Mouse (Mus musculus): ENCODE results near the gene Crabp2. TPM values are rescaled to one million over a fixed set of nuclear protein-coding genes. Genes with fewer than 3 reads are reported as not detected.
A peak's percentile ranks its signal among the peaks of the same experiment; 100 is the strongest.

Crabp2 gene
- polyA plus RNA-seq, 1 experiment from 2014 or later, result 44.3 TPM

GRCm38 (mm10) chr3:87995331-87995730, 46.9 kb downstream of the Crabp2 start:
- 34% methylated on average over 11 of the region's 11 CpGs for WGBS

GRCm38 (mm10) chr3:87996401-87996800, 47.9 kb downstream of the Crabp2 start:
- peak overlapping the region; percentile 33; the same call in 1 of the 2 replicates for H3K4me3 ChIP-seq (ENCODE audit: low read depth, low read length)
- ATAC-seq (ENCODE audit: low FRiP score, low TSS enrichment) (no peak), DNase-seq (ENCODE audit: low spot score) (no peak)
- H3K27me3 ChIP-seq (ENCODE audit: control insufficient read depth, insufficient read depth, low read length), result peaks cover 18% of the 10 kb centered on the region; the same call in 1 of the 2 replicates
- WGBS, result 4% methylated on average over 15 of the region's 15 CpGs
- no peaks in the 10 kb centered on the region for H3K4me1 ChIP-seq (replicated peaks; ENCODE audit: control insufficient read depth, insufficient read depth)
- no peak overlapping the region for H3K9ac ChIP-seq (ENCODE audit: low read length)
- no peaks in the 10 kb centered on the region for H3K36me3 ChIP-seq (ENCODE audit: control insufficient read depth, insufficient read depth, low read length)
- no peak overlapping the region for H3K27ac ChIP-seq (replicated peaks)
- no peaks in the 10 kb centered on the region for H3K9me3 ChIP-seq (ENCODE audit: control insufficient read depth, low read length)
- no peak for TF ChIP-seq CTCF (IDR thresholded peaks at IDR 0.05; ENCODE audit: low read depth)
- no peak for TF ChIP-seq EP300 (optimal IDR thresholded peaks at IDR 0.05)
- no peak overlapping the region for H3K4me2 ChIP-seq (replicated peaks; ENCODE audit: low read depth)

More at GRCm38 (mm10) chr3:87995331-87995730, 46.9 kb downstream of the Crabp2 start:
- H3K4me2 ChIP-seq (replicated peaks; ENCODE audit: low read depth), result no peak overlapping the region
- no peak overlapping the region for H3K4me3 ChIP-seq (ENCODE audit: low read depth, low read length)
- peaks cover 14% of the 10 kb centered on the region; the same call in 1 of the 2 replicates for H3K27me3 ChIP-seq (ENCODE audit: control insufficient read depth, insufficient read depth, low read length)
- no peaks in the 10 kb centered on the region for H3K4me1 ChIP-seq (replicated peaks; ENCODE audit: control insufficient read depth, insufficient read depth)
- no peak for ATAC-seq (ENCODE audit: low FRiP score, low TSS enrichment)
- H3K9ac ChIP-seq (ENCODE audit: low read length), result no peak overlapping the region
- H3K36me3 ChIP-seq (ENCODE audit: control insufficient read depth, insufficient read depth, low read length), result no peaks in the 10 kb centered on the region
- no peak for DNase-seq (ENCODE audit: low spot score)
- H3K9me3 ChIP-seq (ENCODE audit: control insufficient read depth, low read length), result no peaks in the 10 kb centered on the region
- H3K27ac ChIP-seq (replicated peaks), result no peak overlapping the region
- TF ChIP-seq EP300 (optimal IDR thresholded peaks at IDR 0.05), result no peak

DNA sequence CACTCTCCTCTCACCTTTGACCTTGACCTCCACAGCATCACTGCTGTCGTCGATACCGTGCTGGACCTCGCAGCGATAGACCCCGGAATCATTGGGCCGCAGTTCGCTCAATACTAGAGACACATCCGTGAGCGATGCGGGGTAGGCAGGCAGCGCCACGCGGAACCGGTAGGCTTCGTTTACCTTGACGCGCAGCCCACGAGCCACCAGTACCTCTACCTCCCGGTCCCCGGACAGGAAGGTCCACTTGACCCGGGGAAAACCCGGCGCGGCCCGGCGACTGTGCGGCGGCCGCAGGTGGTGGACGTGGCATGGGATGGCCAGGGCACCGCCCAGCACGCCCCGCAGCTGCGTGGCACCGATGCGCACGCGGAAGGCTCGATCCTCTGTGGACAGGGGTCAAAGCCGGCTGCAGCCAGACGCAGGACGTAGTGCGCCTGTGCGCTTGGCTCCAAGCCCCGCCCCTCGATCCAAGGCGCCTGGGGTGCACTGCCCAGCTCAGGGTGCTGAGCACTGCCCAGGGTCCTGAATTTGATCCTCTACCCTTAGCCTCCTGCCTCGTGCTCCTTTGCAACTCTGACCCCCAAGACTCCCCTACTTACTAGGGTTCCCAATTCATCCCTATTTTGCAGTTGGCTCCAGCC, 48.6 kb downstream of the Crabp2 start:
- Histone ChIP-seq H3K4me3 (ENCODE audit: low read depth, low read length) (peak overlapping the region; percentile 33), H3K9me3 (ENCODE audit: control insufficient read depth, low read length) (no peaks in the 10 kb centered on the region), H3K27ac (replicated peaks) (no peak overlapping the region), H3K4me2 (replicated peaks; ENCODE audit: low read depth) (peak overlapping the region; percentile 52), H3K27me3 (ENCODE audit: control insufficient read depth, insufficient read depth, low read length) (peaks cover 18% of the 10 kb centered on the region; the same call in 1 of the 2 replicates), H3K4me1 (replicated peaks; ENCODE audit: control insufficient read depth, insufficient read depth) (no peaks in the 10 kb centered on the region), H3K36me3 (ENCODE audit: control insufficient read depth, insufficient read depth, low read length) (no peaks in the 10 kb centered on the region), H3K9ac (ENCODE audit: low read length) (no peak overlapping the region)
- DNase-seq (ENCODE audit: low spot score) (peak; percentile 54), ATAC-seq (ENCODE audit: low FRiP score, low TSS enrichment) (peak; percentile 56)
- TF ChIP-seq EP300 (optimal IDR thresholded peaks at IDR 0.05) (no peak), CTCF (IDR thresholded peaks at IDR 0.05; ENCODE audit: low read depth) (no peak)
- WGBS, result 2% methylated on average over 48 of the region's 49 CpGs

DNA sequence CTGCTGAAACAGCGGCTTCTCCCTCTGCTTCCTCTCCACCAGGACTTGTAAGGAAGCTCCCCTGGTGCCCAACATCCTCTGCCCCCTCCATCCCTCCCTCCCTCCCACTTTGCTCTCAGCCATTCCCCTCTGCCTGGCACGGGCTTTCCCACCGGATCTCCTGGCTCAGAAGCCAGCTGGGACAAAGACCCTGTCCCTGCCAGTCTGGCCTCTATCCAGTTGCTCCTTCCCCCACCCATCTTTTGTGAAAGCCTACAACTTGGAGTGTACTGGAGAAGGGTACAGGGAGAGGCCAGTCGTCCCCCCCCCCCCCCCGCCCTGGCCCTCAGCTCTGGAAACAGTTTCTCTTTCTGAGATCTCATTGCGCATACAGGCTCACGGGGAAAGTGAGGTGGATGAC, 50.3 kb downstream of the Crabp2 start:
- Histone ChIP-seq H3K9ac (ENCODE audit: low read length) (no peak overlapping the region), H3K27ac (replicated peaks) (no peak overlapping the region), H3K4me1 (replicated peaks; ENCODE audit: control insufficient read depth, insufficient read depth) (no peaks in the 10 kb centered on the region), H3K36me3 (ENCODE audit: control insufficient read depth, insufficient read depth, low read length) (no peaks in the 10 kb centered on the region), H3K27me3 (ENCODE audit: control insufficient read depth, insufficient read depth, low read length) (peaks cover 18% of the 10 kb centered on the region; the same call in 1 of the 2 replicates), H3K9me3 (ENCODE audit: control insufficient read depth, low read length) (no peaks in the 10 kb centered on the region), H3K4me3 (ENCODE audit: low read depth, low read length) (no peak overlapping the region), H3K4me2 (replicated peaks; ENCODE audit: low read depth) (no peak overlapping the region)
- WGBS, result 5% methylated on average over 7 of the region's 7 CpGs
- ATAC-seq (ENCODE audit: low FRiP score, low TSS enrichment) (no peak), DNase-seq (ENCODE audit: low spot score) (no peak)
- TF ChIP-seq EP300 (optimal IDR thresholded peaks at IDR 0.05) (no peak), CTCF (IDR thresholded peaks at IDR 0.05; ENCODE audit: low read depth) (no peak)

- no peaks in the 10 kb centered on the region for H3K9me3 ChIP-seq (ENCODE audit: control insufficient read depth, low read length)
- 2% methylated on average over 38 of the region's 38 CpGs for WGBS
- H3K27me3 ChIP-seq (ENCODE audit: control insufficient read depth, insufficient read depth, low read length), result peaks cover 18% of the 10 kb centered on the region; the same call in 1 of the 2 replicates
- DNase-seq (ENCODE audit: low spot score), result no peak
- H3K27ac ChIP-seq (replicated peaks), result no peak overlapping the region
- TF ChIP-seq EP300 (optimal IDR thresholded peaks at IDR 0.05), result no peak
- TF ChIP-seq CTCF (IDR thresholded peaks at IDR 0.05; ENCODE audit: low read depth), result no peak
- no peak overlapping the region for H3K9ac ChIP-seq (ENCODE audit: low read length)
- H3K4me3 ChIP-seq (ENCODE audit: low read depth, low read length), result peak overlapping the region; percentile 28; the same call in 1 of the 2 replicates
- no peak for ATAC-seq (ENCODE audit: low FRiP score, low TSS enrichment)
- peak overlapping the region; percentile 54 for H3K4me2 ChIP-seq (replicated peaks; ENCODE audit: low read depth)
- no peaks in the 10 kb centered on the region for H3K36me3 ChIP-seq (ENCODE audit: control insufficient read depth, insufficient read depth, low read length)
- no peaks in the 10 kb centered on the region for H3K4me1 ChIP-seq (replicated peaks; ENCODE audit: control insufficient read depth, insufficient read depth)
These were observed 50.9 kb downstream of the Crabp2 start for GRCm38 (mm10) chr3:87999243-87999895.

DNA sequence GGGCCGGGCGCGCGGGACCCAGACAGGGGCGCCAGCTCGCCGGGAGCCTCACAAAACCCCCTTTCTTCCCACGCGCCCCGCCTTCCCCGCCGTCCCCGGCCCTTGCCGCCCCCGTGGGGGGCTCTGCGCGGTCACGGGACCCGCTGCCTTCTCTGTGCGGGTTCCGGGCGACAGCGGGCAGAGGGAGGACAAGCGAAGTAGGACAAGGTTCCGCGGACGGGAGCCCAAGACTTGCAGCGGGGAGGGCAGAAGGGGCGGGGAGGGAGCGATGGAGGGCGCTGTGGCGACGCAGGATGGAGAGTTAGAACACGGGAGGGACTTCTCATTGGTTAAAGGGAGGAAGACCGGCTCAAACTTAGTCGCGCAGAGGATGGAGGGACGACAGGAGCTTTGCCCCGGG, 51.7 kb downstream of the Crabp2 start, which contains the start of gene Bcan:
Bcan (minus strand) TSS at position 50 of the 400 bp plus-strand sequence.
- Histone ChIP-seq H3K4me1 (replicated peaks; ENCODE audit: control insufficient read depth, insufficient read depth) (no peaks in the 10 kb centered on the region), H3K27ac (replicated peaks) (no peak within 1 kb of the TSS), H3K4me3 (ENCODE audit: low read depth, low read length) (peak within 1 kb of the TSS; percentile 28), H3K4me2 (replicated peaks; ENCODE audit: low read depth) (peak within 1 kb of the TSS; percentile 54), H3K27me3 (ENCODE audit: control insufficient read depth, insufficient read depth, low read length) (peaks cover 18% of the 10 kb centered on the region; the same call in 1 of the 2 replicates), H3K9ac (ENCODE audit: low read length) (0 out of 2 replicates have a peak within 1 kb of the TSS, but pooled peaks have one; percentile 13), H3K9me3 (ENCODE audit: control insufficient read depth, low read length) (no peaks in the 10 kb centered on the region), H3K36me3 (ENCODE audit: control insufficient read depth, insufficient read depth, low read length) (no peaks in the 10 kb centered on the region)
- WGBS, result 1% methylated on average over 38 of the region's 39 CpGs
- ATAC-seq (ENCODE audit: low FRiP score, low TSS enrichment) (no peak), DNase-seq (ENCODE audit: low spot score) (no peak)
- TF ChIP-seq CTCF (IDR thresholded peaks at IDR 0.05; ENCODE audit: low read depth), result no peak
- no peak for TF ChIP-seq EP300 (optimal IDR thresholded peaks at IDR 0.05)
